Mouse (Mus musculus) myocyte (in vitro differentiated cells): ENCODE results near the gene Gm13290.
"Not testable (repeated sequence)": the region's sequence is repeated elsewhere in the genome, so short reads cannot be mapped to it uniquely, and the experiment has no call there.

ENCODE experiments used
- CEBPB ChIP-seq: IDR thresholded peaks from 2 replicates; pipeline ENCODE4 v1.6.1; 2011; ENCODE audit warnings: mild to moderate bottlenecking, moderate library complexity; ENCODE audit not compliant: poor library complexity, insufficient read depth, severe bottlenecking
- E2F4 ChIP-seq: IDR thresholded peaks from one replicate; pipeline ENCODE4 v1.6.1; 2011; ENCODE audit warnings: mild to moderate bottlenecking, control low read depth, moderate library complexity; ENCODE audit not compliant: insufficient read depth
- MAX ChIP-seq: IDR thresholded peaks from one replicate; pipeline ENCODE4 v1.6.1; 2011; ENCODE audit warnings: low read depth, mild to moderate bottlenecking, control low read depth
- MYOD1 ChIP-seq, 3 experiments: IDR thresholded peaks; one replicate each; pipeline ENCODE4 v1.6.1; 2011; ENCODE audit warnings: control low read depth in 2 of 3, low read depth in 2 of 3, mild to moderate bottlenecking in 2 of 3, moderate library complexity in 1 of 3; ENCODE audit not compliant: insufficient read length in 2 of 3, control insufficient read depth in 1 of 3
- MYOG ChIP-seq, 3 experiments: IDR thresholded peaks; one replicate each; pipeline ENCODE4 v1.6.1; 2011; ENCODE audit warnings: control low read depth in 2 of 3, low read depth in 2 of 3, mild to moderate bottlenecking in 2 of 3; ENCODE audit not compliant: insufficient read length in 2 of 3, control insufficient read depth in 1 of 3, insufficient read depth in 1 of 3
- POLR2A ChIP-seq: IDR thresholded peaks from one replicate; pipeline ENCODE4 v1.6.1; 2011; ENCODE audit warnings: low read depth, mild to moderate bottlenecking, control low read depth, moderate library complexity; ENCODE audit not compliant: insufficient read length
- POLR2AphosphoS2 ChIP-seq: IDR thresholded peaks from one replicate; pipeline ENCODE4 v1.6.1; 2011; ENCODE audit warnings: low read depth, control low read depth; ENCODE audit not compliant: insufficient read length
- REST ChIP-seq: IDR thresholded peaks from one replicate; pipeline ENCODE4 v1.6.1; 2011; ENCODE audit warnings: mild to moderate bottlenecking, control low read depth, moderate library complexity; ENCODE audit not compliant: insufficient read depth, insufficient read length
- SRF ChIP-seq: IDR thresholded peaks from one replicate; pipeline ENCODE4 v1.6.1; 2011; ENCODE audit warnings: low read depth; ENCODE audit not compliant: control insufficient read depth, insufficient read length
- TCF12 ChIP-seq: IDR thresholded peaks from one replicate; pipeline ENCODE4 v1.6.1; 2011; ENCODE audit warnings: mild to moderate bottlenecking, control low read depth; ENCODE audit not compliant: poor library complexity, insufficient read depth, severe bottlenecking
- TCF3 ChIP-seq: IDR thresholded peaks from one replicate; pipeline ENCODE4 v1.6.1; 2011; ENCODE audit warnings: low read depth, control low read depth; ENCODE audit not compliant: insufficient read length
- USF1 ChIP-seq: IDR thresholded peaks from one replicate; pipeline ENCODE4 v1.6.1; 2011; ENCODE audit warnings: low read depth, mild to moderate bottlenecking, control low read depth, moderate library complexity

GRCm38 (mm10) chr4:88782335-88782734 lies 8.7 kb downstream of the Gm13290 start:
- TF ChIP-seq POLR2AphosphoS2; POLR2A; USF1; E2F4; TCF12; CEBPB; MYOD1 (IDR thresholded peaks at IDR 0.05; ENCODE audit: control insufficient read depth in 1 of 3, insufficient read length in 2 of 3, low read depth in 2 of 3); REST; MYOG (IDR thresholded peaks at IDR 0.05; ENCODE audit: control insufficient read depth in 1 of 3, insufficient read depth in 1 of 3, insufficient read length in 2 of 3, low read depth in 2 of 3); MAX; TCF3; SRF: not testable (repeated sequence)
